Mouse (Mus musculus): ENCODE data around the gene Khsrp. TPM values are rescaled to one million over a fixed set of nuclear protein-coding genes. Genes with fewer than 3 reads are reported as not detected.
"Not testable (repeated sequence)": the region's sequence is repeated elsewhere in the genome, so short reads cannot be mapped to it uniquely, and the experiment has no call there.

The Khsrp gene
- polyA plus RNA-seq, 1 experiment from 2014 or later = 40.0 TPM

GRCm38 (mm10) chr17:57062548-57062947, 31.2 kb upstream of the Khsrp start:
- no peak overlapping the region for H3K27ac ChIP-seq (replicated peaks; ENCODE audit: low read depth, low read length)
- ATAC-seq (replicated peaks; ENCODE audit: insufficient number of reproducible peaks, low FRiP score, low TSS enrichment, low read depth) (no peak), DNase-seq (ENCODE audit: low spot score) (no peak)
- H3K9ac ChIP-seq (replicated peaks; ENCODE audit: low read length) = no peak overlapping the region
- WGBS = 1% methylated on average over 22 of the region's 22 CpGs
- H3K27me3 ChIP-seq (ENCODE audit: control insufficient read depth, insufficient read depth, low read length) = peaks cover 24% of the 10 kb centered on the region
- H3K9me3 ChIP-seq (replicated peaks; ENCODE audit: control insufficient read depth, low read length) = no peaks in the 10 kb centered on the region
- peak overlapping the region; percentile 26 for H3K4me3 ChIP-seq (ENCODE audit: low read depth, low read length)
- H3K36me3 ChIP-seq (replicated peaks; ENCODE audit: control insufficient read depth, insufficient read depth, low read depth, low read length) = no peaks in the 10 kb centered on the region
- peak overlapping the region; percentile 19 for H3K4me2 ChIP-seq (ENCODE audit: low read depth, low read length)
- H3K4me1 ChIP-seq (ENCODE audit: control insufficient read depth, insufficient read depth, low read length) = peaks cover 3% of the 10 kb centered on the region

- peaks cover 24% of the 10 kb centered on the region for H3K27me3 ChIP-seq (ENCODE audit: control insufficient read depth, insufficient read depth, low read length)
- no peak overlapping the region for H3K27ac ChIP-seq (replicated peaks; ENCODE audit: low read depth, low read length)
- ATAC-seq (replicated peaks; ENCODE audit: insufficient number of reproducible peaks, low FRiP score, low TSS enrichment, low read depth) = no peak
Measured at GRCm38 (mm10) chr17:57062011-57062521, 30.7 kb upstream of the Khsrp start.

GRCm38 (mm10) chr17:57061069-57061468, 29.7 kb upstream of the Khsrp start:
- H3K9ac ChIP-seq (replicated peaks; ENCODE audit: low read length) = no peak overlapping the region
- no peak for DNase-seq (ENCODE audit: low spot score)
- no peaks in the 10 kb centered on the region for H3K36me3 ChIP-seq (replicated peaks; ENCODE audit: control insufficient read depth, insufficient read depth, low read depth, low read length)
- ATAC-seq (replicated peaks; ENCODE audit: insufficient number of reproducible peaks, low FRiP score, low TSS enrichment, low read depth) = no peak
- H3K4me1 ChIP-seq (ENCODE audit: control insufficient read depth, insufficient read depth, low read length) = peaks cover 3% of the 10 kb centered on the region
- peaks cover 24% of the 10 kb centered on the region for H3K27me3 ChIP-seq (ENCODE audit: control insufficient read depth, insufficient read depth, low read length)
- H3K4me3 ChIP-seq (ENCODE audit: low read depth, low read length) = no peak overlapping the region; the same call in 1 of the 2 replicates
- H3K4me2 ChIP-seq (ENCODE audit: low read depth, low read length) = no peak overlapping the region
- no peaks in the 10 kb centered on the region for H3K9me3 ChIP-seq (replicated peaks; ENCODE audit: control insufficient read depth, low read length)
- H3K27ac ChIP-seq (replicated peaks; ENCODE audit: low read depth, low read length) = no peak overlapping the region
- 38% methylated on average over 10 of the region's 10 CpGs for WGBS

More at GRCm38 (mm10) chr17:57062011-57062521, 30.7 kb upstream of the Khsrp start:
- WGBS = 2% methylated on average over 39 of the region's 39 CpGs
- Histone ChIP-seq H3K4me1 (ENCODE audit: control insufficient read depth, insufficient read depth, low read length) (peaks cover 3% of the 10 kb centered on the region), H3K4me3 (ENCODE audit: low read depth, low read length) (peak overlapping the region; percentile 26), H3K9me3 (replicated peaks; ENCODE audit: control insufficient read depth, low read length) (no peaks in the 10 kb centered on the region), H3K9ac (replicated peaks; ENCODE audit: low read length) (no peak overlapping the region), H3K36me3 (replicated peaks; ENCODE audit: control insufficient read depth, insufficient read depth, low read depth, low read length) (no peaks in the 10 kb centered on the region), H3K4me2 (ENCODE audit: low read depth, low read length) (peak overlapping the region; percentile 19; the same call in 1 of the 2 replicates)
- DNase-seq (ENCODE audit: low spot score) = peak; percentile 23

GRCm38 (mm10) chr17:57060231-57060801, 29.0 kb upstream of the Khsrp start:
- DNase-seq (ENCODE audit: low spot score) = peak; percentile 95
- Histone ChIP-seq H3K9ac (replicated peaks; ENCODE audit: low read length) (no peak overlapping the region), H3K27ac (replicated peaks; ENCODE audit: low read depth, low read length) (no peak overlapping the region), H3K27me3 (ENCODE audit: control insufficient read depth, insufficient read depth, low read length) (peaks cover 24% of the 10 kb centered on the region), H3K9me3 (replicated peaks; ENCODE audit: control insufficient read depth, low read length) (no peaks in the 10 kb centered on the region), H3K4me2 (ENCODE audit: low read depth, low read length) (peak overlapping the region; percentile 51), H3K4me3 (ENCODE audit: low read depth, low read length) (peak overlapping the region; percentile 74), H3K4me1 (ENCODE audit: control insufficient read depth, insufficient read depth, low read length) (peaks cover 3% of the 10 kb centered on the region), H3K36me3 (replicated peaks; ENCODE audit: control insufficient read depth, insufficient read depth, low read depth, low read length) (no peaks in the 10 kb centered on the region)
- peak; percentile 86 for ATAC-seq (replicated peaks; ENCODE audit: insufficient number of reproducible peaks, low FRiP score, low TSS enrichment, low read depth)
- WGBS = under 1% methylated on average over 44 of the region's 44 CpGs

- H3K4me1 ChIP-seq (ENCODE audit: control insufficient read depth, insufficient read depth, low read length) = peaks cover 3% of the 10 kb centered on the region
- DNase-seq (ENCODE audit: low spot score) (peak; percentile 84), ATAC-seq (replicated peaks; ENCODE audit: insufficient number of reproducible peaks, low FRiP score, low TSS enrichment, low read depth) (peak; percentile 61)
- no peaks in the 10 kb centered on the region for H3K9me3 ChIP-seq (replicated peaks; ENCODE audit: control insufficient read depth, low read length)
- H3K36me3 ChIP-seq (replicated peaks; ENCODE audit: control insufficient read depth, insufficient read depth, low read depth, low read length) = no peaks in the 10 kb centered on the region; the same call in 1 of the 2 replicates
- H3K27me3 ChIP-seq (ENCODE audit: control insufficient read depth, insufficient read depth, low read length) = peaks cover 24% of the 10 kb centered on the region
- peak within 1 kb of the TSS; percentile 67 for H3K9ac ChIP-seq (replicated peaks; ENCODE audit: low read length)
- H3K4me3 ChIP-seq (ENCODE audit: low read depth, low read length) = peak within 1 kb of the TSS; percentile 74
- WGBS = 1% methylated on average over 17 of the region's 45 CpGs
- H3K4me2 ChIP-seq (ENCODE audit: low read depth, low read length) = peak within 1 kb of the TSS; percentile 51
- H3K27ac ChIP-seq (replicated peaks; ENCODE audit: low read depth, low read length) = no peak within 1 kb of the TSS
Measured at GRCm38 (mm10) chr17:57059486-57059977, 28.2 kb upstream of the Khsrp start, which contains the start of gene Slc25a23. TSS of gene Slc25a23 (minus strand) at chr17:57059863.

GRCm38 (mm10) chr17:57058891-57059485, 27.7 kb upstream of the Khsrp start, which contains the start of gene Crb3:
TSS of gene Crb3 (plus strand) at chr17:57059105.
- H3K9me3 ChIP-seq (replicated peaks; ENCODE audit: control insufficient read depth, low read length) = no peaks in the 10 kb centered on the region
- no peaks in the 10 kb centered on the region; the same call in 1 of the 2 replicates for H3K36me3 ChIP-seq (replicated peaks; ENCODE audit: control insufficient read depth, insufficient read depth, low read depth, low read length)
- DNase-seq (ENCODE audit: low spot score) = no peak
- ATAC-seq (replicated peaks; ENCODE audit: insufficient number of reproducible peaks, low FRiP score, low TSS enrichment, low read depth) = no peak; the same call in 1 of the 2 replicates
- WGBS = 0% methylated on average over 18 of the region's 22 CpGs
- H3K4me1 ChIP-seq (ENCODE audit: control insufficient read depth, insufficient read depth, low read length) = peaks cover 3% of the 10 kb centered on the region
- peak within 1 kb of the TSS; percentile 67 for H3K9ac ChIP-seq (replicated peaks; ENCODE audit: low read length)
- no peak within 1 kb of the TSS for H3K27ac ChIP-seq (replicated peaks; ENCODE audit: low read depth, low read length)
- peaks cover 24% of the 10 kb centered on the region for H3K27me3 ChIP-seq (ENCODE audit: control insufficient read depth, insufficient read depth, low read length)
- peak within 1 kb of the TSS; percentile 74 for H3K4me3 ChIP-seq (ENCODE audit: low read depth, low read length)
- peak within 1 kb of the TSS; percentile 51 for H3K4me2 ChIP-seq (ENCODE audit: low read depth, low read length)

- H3K27ac ChIP-seq (replicated peaks; ENCODE audit: low read depth, low read length) = no peak overlapping the region
- H3K36me3 ChIP-seq (replicated peaks; ENCODE audit: control insufficient read depth, insufficient read depth, low read depth, low read length) = no peaks in the 10 kb centered on the region; the same call in none of the 2 replicates
- H3K27me3 ChIP-seq (ENCODE audit: control insufficient read depth, insufficient read depth, low read length) = peaks cover 4% of the 10 kb centered on the region
- 85% methylated on average over 3 of the region's 3 CpGs for WGBS
- no peak for DNase-seq (ENCODE audit: low spot score)
- H3K4me2 ChIP-seq (ENCODE audit: low read depth, low read length) = no peak overlapping the region
- H3K4me3 ChIP-seq (ENCODE audit: low read depth, low read length) = no peak overlapping the region
- no peak for ATAC-seq (replicated peaks; ENCODE audit: insufficient number of reproducible peaks, low FRiP score, low TSS enrichment, low read depth)
- no peak overlapping the region for H3K9ac ChIP-seq (replicated peaks; ENCODE audit: low read length)
- H3K4me1 ChIP-seq (ENCODE audit: control insufficient read depth, insufficient read depth, low read length) = no peaks in the 10 kb centered on the region
- H3K9me3 ChIP-seq (replicated peaks; ENCODE audit: control insufficient read depth, low read length) = no peaks in the 10 kb centered on the region
Measured at GRCm38 (mm10) chr17:57056246-57056645, 24.9 kb upstream of the Khsrp start.

- H3K4me2 ChIP-seq (ENCODE audit: low read depth, low read length); H3K9ac ChIP-seq (replicated peaks; ENCODE audit: low read length); ATAC-seq (replicated peaks; ENCODE audit: insufficient number of reproducible peaks, low FRiP score, low TSS enrichment, low read depth); H3K4me3 ChIP-seq (ENCODE audit: low read depth, low read length); H3K4me1 ChIP-seq (ENCODE audit: control insufficient read depth, insufficient read depth, low read length); H3K27ac ChIP-seq (replicated peaks; ENCODE audit: low read depth, low read length); DNase-seq (ENCODE audit: low spot score); H3K9me3 ChIP-seq (replicated peaks; ENCODE audit: control insufficient read depth, low read length); H3K27me3 ChIP-seq (ENCODE audit: control insufficient read depth, insufficient read depth, low read length); H3K36me3 ChIP-seq (replicated peaks; ENCODE audit: control insufficient read depth, insufficient read depth, low read depth, low read length): not testable (repeated sequence)
- WGBS = 85% methylated on average over 4 of the region's 4 CpGs
Measured at GRCm38 (mm10) chr17:57051679-57052078, 20.4 kb upstream of the Khsrp start.
